Mouse (Mus musculus) adrenal gland, postnatal 25 days (tissue): ENCODE results near the gene Zgrf1. TPM values are rescaled to one million over a fixed set of nuclear protein-coding genes. Genes with fewer than 3 reads are reported as not detected.

ENCODE experiments used
- DNase-seq: peaks from one replicate; pipeline ENCODE4 v3.0.0; 2021; ENCODE audit warnings: mixed read lengths
- microRNA-seq, 2 experiments: library from miRNA; unstranded; fragments of <30 nt; microRNA quantifications; one replicate each; pipeline ENCODE4 v1.2.0; 2021
- total RNA-seq: library from RNA; stranded (reverse); gene quantifications from 2 replicates; pipeline ENCODE4 v1.2.3, GENCODE M21; 2021

The Zgrf1 gene
- total RNA-seq, 1 experiment from 2014 or later, result 2.4 TPM

GRCm38 (mm10) chr3:127640762-127641700 lies 87.7 kb downstream of the Zgrf1 start:
- DNase-seq, result no peak

- no peak for DNase-seq
Observed at GRCm38 (mm10) chr3:127642211-127642610, 88.9 kb downstream of the Zgrf1 start.

GRCm38 (mm10) chr3:127646156-127646825 lies 93.0 kb downstream of the Zgrf1 start:
- DNase-seq, result no peak

- no peak for DNase-seq
Observed at GRCm38 (mm10) chr3:127651742-127652653, 98.7 kb downstream of the Zgrf1 start.

GRCm38 (mm10) chr3:127660712-127661111 lies 107.4 kb downstream of the Zgrf1 start:
- no peak for DNase-seq

- DNase-seq, result no peak
Observed at GRCm38 (mm10) chr3:127661646-127662531, 108.6 kb downstream of the Zgrf1 start.

Small RNA genes lying within 50 kb of the gene (microRNA-seq; reads per million reads assigned to microRNA genes)
- gene Mir302a, result 6.4 to 48.4 reads per million in 2 experiments
- gene Mir302b, result 7.1 to 46.0 reads per million in 2 experiments
- 0 to 5.5 reads per million in 2 experiments for gene Mir302c
- 11.4 to 69.0 reads per million in 2 experiments for gene Mir302d
- gene Mir367, result 0 reads per million in 2 experiments

Other genes with a start within 250 kb of the Zgrf1 start
- 57.0 and 61.8 TPM in 2 replicates for gene Ank2, start 54.1 kb upstream of the Zgrf1 start, total RNA-seq
- 23.9 and 25.8 TPM in 2 replicates for gene Larp7, start 140 bp upstream of the Zgrf1 start, total RNA-seq
- not detected in 2 replicates for gene Neurog2, start 79.6 kb downstream of the Zgrf1 start, total RNA-seq
- gene Alpk1, start 227.0 kb downstream of the Zgrf1 start, total RNA-seq, result 10.0 and 12.1 TPM in 2 replicates
- gene Tifa, start 236.3 kb downstream of the Zgrf1 start, total RNA-seq, result 2.7 and 3.5 TPM in 2 replicates